Mouse (Mus musculus) brain, embryonic 14.5 days (tissue): ENCODE results near the gene Retn. TPM values are rescaled to one million over a fixed set of nuclear protein-coding genes. Genes with fewer than 3 reads are reported as not detected.

Experiments
- DNase-seq: peaks from one replicate; pipeline ENCODE4 v3.0.0-alpha.2; 2011; ENCODE audit warnings: low read depth
- CTCF ChIP-seq: fragments of 200-500 bp; IDR thresholded peaks from 2 replicates; pipeline ENCODE4 v1.5.1; 2012; ENCODE audit warnings: inconsistent platforms, mild to moderate bottlenecking, moderate library complexity, borderline replicate concordance; ENCODE audit not compliant: insufficient read depth, insufficient read length; ENCODE audit errors: extremely low read depth
- POLR2A ChIP-seq: fragments of 200-500 bp; IDR thresholded peaks from 2 replicates; pipeline ENCODE4 v1.6.1; 2012; ENCODE audit warnings: mild to moderate bottlenecking, inconsistent platforms, borderline replicate concordance; ENCODE audit not compliant: poor library complexity, insufficient read depth, insufficient read length, severe bottlenecking; ENCODE audit errors: extremely low read depth
- polyA plus RNA-seq: library from polyadenylated mRNA; depleted of rRNA; stranded (reverse); fragments of >200 nt; gene quantifications from 2 replicates; pipeline ENCODE4 v1.2.3, GENCODE M21; 2012; rRNA removed

The Retn gene
- polyA plus RNA-seq, 1 experiment: 0.34 TPM

GRCm38 (mm10) chr8:3682435-3682834 lies 26.9 kb downstream of the Retn start:
- no peak for DNase-seq
- TF ChIP-seq POLR2A (no peak), CTCF (no peak)

DNA sequence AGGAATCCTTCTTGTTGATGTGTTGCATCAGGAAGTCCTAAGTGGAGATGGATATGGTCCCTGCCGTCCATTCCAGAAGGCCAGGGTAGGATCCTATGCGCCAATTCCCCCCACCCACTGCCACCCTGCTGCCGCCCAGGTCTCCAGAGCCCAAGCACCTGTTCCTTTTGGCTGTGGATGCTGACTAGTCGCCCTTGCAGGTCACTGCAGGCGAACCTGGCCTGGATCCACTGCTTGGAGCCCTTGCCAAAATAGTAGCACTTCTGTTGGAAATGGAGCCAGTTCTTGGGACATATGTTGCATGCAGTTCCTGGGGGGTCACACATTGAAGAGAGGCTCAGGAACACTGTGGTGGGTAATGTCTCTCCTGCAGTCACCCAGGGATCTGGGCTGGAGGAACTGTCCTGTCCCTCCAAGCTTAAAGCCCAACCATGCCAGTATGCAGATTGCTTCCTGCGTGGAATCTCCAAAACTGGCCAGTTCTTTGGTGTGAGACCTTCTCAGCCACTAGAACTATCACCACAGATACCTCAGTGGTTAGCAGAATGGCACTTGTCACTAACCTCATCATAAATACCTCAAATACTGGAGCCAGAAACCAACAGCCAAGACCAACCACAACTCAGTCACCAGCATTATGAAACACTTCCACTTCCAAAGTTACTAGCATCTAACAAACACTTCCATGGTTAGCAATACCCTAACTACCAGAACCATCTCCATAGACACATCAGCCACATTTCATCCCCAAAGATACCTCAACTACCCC lies 28.0 kb downstream of the Retn start:
- no peak for DNase-seq
- TF ChIP-seq CTCF (no peak), POLR2A (no peak)

DNA sequence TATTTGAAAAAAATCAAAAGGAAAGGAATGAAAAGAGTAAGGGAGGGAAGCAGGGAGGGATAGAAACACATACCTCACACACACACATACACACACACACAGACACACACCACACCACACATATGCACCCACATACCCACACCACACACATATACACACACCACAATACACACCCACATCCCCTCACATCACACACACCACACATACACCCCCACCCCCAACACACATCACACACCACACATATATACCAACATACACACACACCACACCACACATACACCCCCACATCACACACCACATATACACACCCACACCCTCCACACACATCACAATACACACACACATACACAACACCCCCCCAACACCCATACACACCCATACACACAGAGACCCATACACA lies 29.0 kb downstream of the Retn start:
- TF ChIP-seq CTCF: no peak
- no peak for TF ChIP-seq POLR2A
- DNase-seq: no peak

DNA sequence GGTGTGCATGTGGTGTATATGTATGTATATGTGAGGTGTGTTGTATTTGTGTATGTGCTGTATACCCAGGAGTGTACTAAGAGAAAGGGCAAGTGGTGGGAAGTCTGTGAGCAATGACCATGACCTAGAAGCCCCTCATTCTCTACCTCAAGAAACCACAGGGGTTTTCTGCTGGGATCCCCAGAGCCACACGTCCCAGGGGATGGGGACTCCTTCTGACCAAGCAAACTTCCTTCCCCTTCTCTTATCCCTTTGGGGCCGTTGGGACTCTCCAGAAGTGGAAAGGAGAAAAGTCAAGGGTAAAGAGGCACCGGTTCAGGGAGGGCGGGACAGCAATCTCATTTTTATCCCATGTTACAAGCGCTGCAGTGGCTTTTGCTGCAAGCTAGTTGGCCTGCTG lies 29.9 kb downstream of the Retn start:
- no peak for DNase-seq
- TF ChIP-seq CTCF: no peak

DNA sequence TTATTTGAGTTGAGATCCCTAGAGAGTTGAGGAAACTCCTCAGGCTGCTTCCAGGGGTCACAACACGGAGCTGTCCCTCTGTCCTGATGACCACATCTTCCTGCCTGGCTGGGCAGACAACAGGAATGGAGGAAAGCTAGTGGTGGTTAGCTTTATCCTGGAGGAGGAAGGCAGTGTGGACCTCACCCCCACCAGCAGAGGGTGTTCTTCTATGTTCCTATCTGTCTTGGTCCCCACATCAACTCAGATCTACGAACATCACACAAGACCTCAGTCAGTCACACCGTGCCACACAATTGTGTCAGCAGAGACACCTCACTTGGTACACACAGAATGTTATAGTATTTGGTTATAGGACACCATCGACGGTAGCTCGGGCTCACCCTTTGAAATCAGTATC lies 32.0 kb downstream of the Retn start:
- TF ChIP-seq POLR2A (no peak), CTCF (no peak)
- no peak for DNase-seq

GRCm38 (mm10) chr8:3690774-3691173 lies 35.2 kb downstream of the Retn start:
- TF ChIP-seq POLR2A (no peak), CTCF (no peak)
- no peak for DNase-seq

DNA sequence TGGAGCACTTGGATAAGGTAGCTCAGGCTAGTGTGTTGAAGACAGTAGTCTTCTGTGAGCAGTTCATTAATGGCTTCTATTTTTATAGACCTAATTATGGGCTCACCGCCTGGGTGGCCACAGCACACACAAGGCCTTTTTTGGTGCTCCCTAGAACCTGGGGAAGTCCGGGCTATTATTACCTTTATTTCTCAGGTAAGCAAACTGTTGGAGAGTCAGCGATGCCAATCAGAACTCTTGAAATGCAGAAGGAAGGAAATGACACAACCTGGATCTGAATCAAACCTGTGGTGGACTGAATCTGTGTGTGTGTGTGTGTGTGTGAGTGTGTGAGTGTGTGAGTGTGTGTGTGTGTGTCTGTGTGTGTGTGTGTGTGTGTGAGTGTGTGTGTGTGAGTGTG lies 38.6 kb downstream of the Retn start, which contains the start of gene Fcer2a:
Gene Fcer2a, minus strand, starts transcription at position 55 of the 400 bp plus-strand sequence.
- DNase-seq: no peak
- no peak for TF ChIP-seq POLR2A
- TF ChIP-seq CTCF: no peak

DNA sequence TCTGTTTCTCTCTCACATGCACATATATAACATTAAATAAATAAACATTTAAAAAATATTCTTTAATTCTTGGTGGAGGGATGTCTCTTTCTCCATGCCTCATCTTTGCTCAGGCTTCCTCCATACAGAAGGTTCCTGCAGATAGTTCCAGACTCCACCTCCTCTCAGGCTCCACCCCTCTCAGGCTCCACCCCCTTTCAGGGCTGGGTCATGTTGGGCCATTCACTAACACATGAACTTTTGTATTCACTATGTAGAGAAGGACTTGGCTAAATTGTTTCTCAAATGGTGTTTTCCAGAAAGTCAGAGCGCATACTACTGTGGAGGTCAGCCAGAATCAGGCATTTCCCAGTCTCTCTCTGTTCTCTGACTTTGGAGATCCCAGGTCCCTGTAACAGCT lies 45.9 kb downstream of the Retn start:
- no peak for DNase-seq

DNA sequence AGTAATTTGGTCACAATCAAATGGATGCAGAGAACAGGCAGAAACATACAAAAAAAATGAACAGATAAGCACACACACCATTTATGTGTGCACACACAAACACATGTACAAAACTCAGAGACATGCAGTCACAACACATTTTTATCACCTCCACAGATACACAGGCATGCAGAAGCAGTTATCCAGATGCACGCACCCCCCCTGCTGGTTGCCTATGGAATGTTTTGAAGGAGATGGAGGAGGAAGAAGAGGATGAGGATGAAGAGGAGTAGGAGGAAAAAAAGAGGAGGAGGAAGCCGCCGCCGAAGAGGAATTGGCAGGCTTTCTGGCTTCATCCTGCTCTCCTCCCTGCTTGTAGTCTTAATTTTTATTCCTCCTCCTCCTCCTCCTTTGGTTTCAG lies 50.1 kb downstream of the Retn start:
- no peak for TF ChIP-seq POLR2A
- peak; percentile 47; the same call in 1 of the 2 replicates for TF ChIP-seq CTCF
- no peak for DNase-seq

More for the DNA sequence above, 45.9 kb downstream of the Retn start:
- TF ChIP-seq POLR2A (no peak), CTCF (no peak)

- TF ChIP-seq POLR2A: no peak
- TF ChIP-seq CTCF: no peak
- DNase-seq: no peak
Measured at GRCm38 (mm10) chr8:3707611-3708010, 52.0 kb downstream of the Retn start.

Other genes starting within 250 kb of the Retn start
- 4.3 and 4.9 TPM in 2 replicates for gene Pex11g, start 188.1 kb upstream of the Retn start, polyA plus RNA-seq
- gene Tex45, start 184.9 kb upstream of the Retn start, polyA plus RNA-seq: 0.37 and 0.49 TPM in 2 replicates
- 154 and 176 TPM in 2 replicates for gene Zfp358, start 162.6 kb upstream of the Retn start, polyA plus RNA-seq
- 230 and 313 TPM in 2 replicates for gene Mcoln1, start 155.3 kb upstream of the Retn start, polyA plus RNA-seq
- gene Pnpla6, start 140.4 kb upstream of the Retn start, polyA plus RNA-seq: 46.2 and 54.9 TPM in 2 replicates
- gene C330021F23Rik, start 87.8 kb upstream of the Retn start, polyA plus RNA-seq: 0.72 and 1.1 TPM in 2 replicates
- 58.4 and 86.3 TPM in 2 replicates for gene Camsap3, start 68.5 kb upstream of the Retn start, polyA plus RNA-seq
- gene Xab2, start 34.5 kb upstream of the Retn start, polyA plus RNA-seq: 69.0 and 93.1 TPM in 2 replicates
- gene Pet100, start 34.2 kb upstream of the Retn start, polyA plus RNA-seq: 36.1 and 41.5 TPM in 2 replicates
- 1.0 and 2.5 TPM in 2 replicates for gene Pcp2, start 30.2 kb upstream of the Retn start, polyA plus RNA-seq
- gene Stxbp2, start 24.8 kb upstream of the Retn start, polyA plus RNA-seq: 117 and 254 TPM in 2 replicates
- gene Mcemp1, start 10.0 kb downstream of the Retn start, polyA plus RNA-seq: 0.11 and 0.29 TPM in 2 replicates
- gene Fcor, start 16.6 kb downstream of the Retn start, polyA plus RNA-seq: 6.8 and 11.7 TPM in 2 replicates
- 57.5 and 60.9 TPM in 2 replicates for gene Trappc5, start 20.5 kb downstream of the Retn start, polyA plus RNA-seq
- gene Fcer2a, start 38.4 kb downstream of the Retn start, polyA plus RNA-seq: not detected in 2 replicates
- not detected in 2 replicates for gene Clec4g, start 64.9 kb downstream of the Retn start, polyA plus RNA-seq
- gene Cd209a, start 93.2 kb downstream of the Retn start, polyA plus RNA-seq: 0.12 TPM in 1 of 2 replicates, not detected in the other
- not detected in 2 replicates for gene Cd209e, start 198.5 kb downstream of the Retn start, polyA plus RNA-seq
- not detected in 2 replicates for gene Cd209d, start 222.8 kb downstream of the Retn start, polyA plus RNA-seq